Mouse (Mus musculus): ENCODE data around the gene Sema6d.

- TF ChIP-seq POLR2A (IDR thresholded peaks at IDR 0.05; ENCODE audit: low read depth, low read length) (no peak), CTCF (IDR thresholded peaks at IDR 0.05; ENCODE audit: borderline replicate concordance, insufficient read depth, low read length) (no peak)
Measured at GRCm38 (mm10) chr2:124505784-124506489, 416.2 kb downstream of the Sema6d start.
